Mouse (Mus musculus): ENCODE results near the gene Shroom1. TPM values are rescaled to one million over a fixed set of nuclear protein-coding genes. Genes with fewer than 3 reads are reported as not detected.

Shroom1 gene
- polyA plus RNA-seq (2014; fragmentation: Illumina TruSeq; extraction: RNeasy Lipid Tissue Mini Kit (QIAGEN cat#74804); ENCODE audit: low read depth, low replicate concordance), result not detected

GRCm38 (mm10) chr11:53456474-53457371 is at the start of gene Shroom1, which contains the start of gene Gm10447:
TSS of gene Shroom1 (plus strand) at chr11:53457205.
TSS of gene Gm10447 (minus strand) at chr11:53457110.

GRCm38 (mm10) chr11:53423036-53423435 is 34.0 kb upstream of the Shroom1 start, which contains the start of gene Leap2:
TSS of gene Leap2 (minus strand) at chr11:53423170.

GRCm38 (mm10) chr11:53430670-53431346 is 26.2 kb upstream of the Shroom1 start, which contains the start of the genes Uqcrq and Gdf9:
TSS of gene Uqcrq (minus strand) at chr11:53430831.
TSS of gene Gdf9 (plus strand) at chr11:53431023.

GRCm38 (mm10) chr11:53469968-53470695 is 13.1 kb downstream of the Shroom1 start, which contains the start of gene Gm9837:
TSS of gene Gm9837 (minus strand) at chr11:53470479.

GRCm38 (mm10) chr11:53479783-53480301 is 22.8 kb downstream of the Shroom1 start, which contains the start of the genes Gm9945 and Sowaha:
TSS of gene Gm9945 (plus strand) at chr11:53480166.
TSS of gene Sowaha (minus strand) at chr11:53480274.

Other genes with a start within 250 kb of the Shroom1 start
- 419 TPM for gene Hspa4, start 156.7 kb upstream of the Shroom1 start, polyA plus RNA-seq (2014; fragmentation: Illumina TruSeq; extraction: RNeasy Lipid Tissue Mini Kit (QIAGEN cat#74804); ENCODE audit: low read depth, low replicate concordance)
- gene Zcchc10, start 132.5 kb upstream of the Shroom1 start, polyA plus RNA-seq (2014; fragmentation: Illumina TruSeq; extraction: RNeasy Lipid Tissue Mini Kit (QIAGEN cat#74804); ENCODE audit: low read depth, low replicate concordance), result 28.0 TPM
- gene Aff4, start 106.4 kb upstream of the Shroom1 start, polyA plus RNA-seq (2014; fragmentation: Illumina TruSeq; extraction: RNeasy Lipid Tissue Mini Kit (QIAGEN cat#74804); ENCODE audit: low read depth, low replicate concordance), result 181 TPM
- not detected for gene Leap2, start 34.0 kb upstream of the Shroom1 start, polyA plus RNA-seq (2014; fragmentation: Illumina TruSeq; extraction: RNeasy Lipid Tissue Mini Kit (QIAGEN cat#74804); ENCODE audit: low read depth, low replicate concordance)
- 42.0 TPM for gene Uqcrq, start 26.4 kb upstream of the Shroom1 start, polyA plus RNA-seq (2014; fragmentation: Illumina TruSeq; extraction: RNeasy Lipid Tissue Mini Kit (QIAGEN cat#74804); ENCODE audit: low read depth, low replicate concordance)
- gene Gdf9, start 26.2 kb upstream of the Shroom1 start, polyA plus RNA-seq (2014; fragmentation: Illumina TruSeq; extraction: RNeasy Lipid Tissue Mini Kit (QIAGEN cat#74804); ENCODE audit: low read depth, low replicate concordance), result not detected
- gene Gm10447, start 95 bp upstream of the Shroom1 start, polyA plus RNA-seq (2014; fragmentation: Illumina TruSeq; extraction: RNeasy Lipid Tissue Mini Kit (QIAGEN cat#74804); ENCODE audit: low read depth, low replicate concordance), result 0.19 TPM
- gene Gm9837, start 13.3 kb downstream of the Shroom1 start, polyA plus RNA-seq (2014; fragmentation: Illumina TruSeq; extraction: RNeasy Lipid Tissue Mini Kit (QIAGEN cat#74804); ENCODE audit: low read depth, low replicate concordance), result not detected
- not detected for gene Gm9945, start 23.0 kb downstream of the Shroom1 start, polyA plus RNA-seq (2014; fragmentation: Illumina TruSeq; extraction: RNeasy Lipid Tissue Mini Kit (QIAGEN cat#74804); ENCODE audit: low read depth, low replicate concordance)
- gene Sowaha, start 23.1 kb downstream of the Shroom1 start, polyA plus RNA-seq (2014; fragmentation: Illumina TruSeq; extraction: RNeasy Lipid Tissue Mini Kit (QIAGEN cat#74804); ENCODE audit: low read depth, low replicate concordance), result 3.4 TPM
- gene Sept8, start 62.1 kb downstream of the Shroom1 start, polyA plus RNA-seq (2014; fragmentation: Illumina TruSeq; extraction: RNeasy Lipid Tissue Mini Kit (QIAGEN cat#74804); ENCODE audit: low read depth, low replicate concordance), result 24.3 TPM
- 12.0 TPM for gene Kif3a, start 110.2 kb downstream of the Shroom1 start, polyA plus RNA-seq (2014; fragmentation: Illumina TruSeq; extraction: RNeasy Lipid Tissue Mini Kit (QIAGEN cat#74804); ENCODE audit: low read depth, low replicate concordance)
- gene Il4, start 161.5 kb downstream of the Shroom1 start, polyA plus RNA-seq (2014; fragmentation: Illumina TruSeq; extraction: RNeasy Lipid Tissue Mini Kit (QIAGEN cat#74804); ENCODE audit: low read depth, low replicate concordance), result not detected
- gene Il13, start 177.5 kb downstream of the Shroom1 start, polyA plus RNA-seq (2014; fragmentation: Illumina TruSeq; extraction: RNeasy Lipid Tissue Mini Kit (QIAGEN cat#74804); ENCODE audit: low read depth, low replicate concordance), result not detected